4 mouse cellular contexts compared by ENCODE assay signal in genomic region chr4:147498772-147499613, GRCm38 (mm10). TPM values are rescaled to one million over a fixed set of nuclear protein-coding genes. Genes with fewer than 3 reads are reported as not detected.
"Had no signal": no experiment of that assay in that cellular context is flagged by ENCODE, and none has a peak within 500 bp of the region (broad histone marks: within the 10 kb centered on the region; RNA-seq: fewer than 3 reads in every experiment).

No protein-coding gene starts in this region.

RNA-seq across cellular contexts. Expression of gene Gm16503, which starts 41.0 kb away (rescaled TPM):
- polyA plus RNA-seq: large intestine, adult 2 months had no signal

RNA-seq across cellular contexts. Expression of gene Zfp985, which starts 54.1 kb away (rescaled TPM):
- polyA plus RNA-seq: large intestine, adult 2 months; liver, embryonic 16.5 days; lung, adult 2 months; midbrain, embryonic 15.5 days had no signal
